Mouse (Mus musculus): ENCODE data around the gene Arl14ep.

- TF ChIP-seq CTCF (IDR thresholded peaks at IDR 0.05; ENCODE audit: extremely low read depth, insufficient read depth, low read length), result no peak
- no peak for TF ChIP-seq POLR2A (IDR thresholded peaks at IDR 0.05; ENCODE audit: extremely low read depth, insufficient read depth, low read length)
These were observed 38.5 kb downstream of the Arl14ep start for GRCm38 (mm10) chr2:106935681-106936080.
